Mouse (Mus musculus) thymus, postnatal 0 days (tissue): ENCODE measurements around the gene Nrap. TPM values are rescaled to one million over a fixed set of nuclear protein-coding genes. Genes with fewer than 3 reads are reported as not detected.
"Not testable (repeated sequence)": the region's sequence is repeated elsewhere in the genome, so short reads cannot be mapped to it uniquely, and the experiment has no call there.

Source experiments
- DNase-seq: peaks from one replicate; pipeline ENCODE4 v3.0.0-alpha.2; 2015; ENCODE audit warnings: low spot score
- polyA plus RNA-seq: library from polyadenylated mRNA; unstranded; fragments of >200 nt; fragmentation: Nextera tagmentation; extraction: Ambion mirVana; gene quantifications from 2 replicates; pipeline ENCODE4 v1.2.1, GENCODE M21; 2015

Gene Nrap
- 0.15 and 0.22 TPM in 2 replicates for polyA plus RNA-seq

GRCm38 (mm10) chr19:56389879-56390278 lies at the start of gene Nrap:
Nrap (minus strand) TSS chr19:56390037.
- no peak for DNase-seq

GRCm38 (mm10) chr19:56439072-56439434 lies 49.2 kb upstream of the Nrap start:
- DNase-seq = no peak

GRCm38 (mm10) chr19:56438357-56439071 lies 48.7 kb upstream of the Nrap start:
- DNase-seq = no peak

GRCm38 (mm10) chr19:56436380-56436779 lies 46.5 kb upstream of the Nrap start:
- DNase-seq = no peak

- no peak for DNase-seq
These were observed 43.7 kb upstream of the Nrap start for GRCm38 (mm10) chr19:56433581-56433980.

GRCm38 (mm10) chr19:56432706-56433105 lies 42.9 kb upstream of the Nrap start:
- no peak for DNase-seq

- DNase-seq = no peak
These were observed 40.5 kb upstream of the Nrap start for GRCm38 (mm10) chr19:56430369-56430768.

GRCm38 (mm10) chr19:56425492-56425891 lies 35.7 kb upstream of the Nrap start:
- DNase-seq = no peak

- no peak for DNase-seq
These were observed 35.0 kb upstream of the Nrap start for GRCm38 (mm10) chr19:56424606-56425395.

GRCm38 (mm10) chr19:56423370-56423769 lies 33.5 kb upstream of the Nrap start:
- DNase-seq = no peak

GRCm38 (mm10) chr19:56422476-56423338 lies 32.9 kb upstream of the Nrap start:
- peak; percentile 30 for DNase-seq

GRCm38 (mm10) chr19:56420345-56420744 lies 30.5 kb upstream of the Nrap start:
- no peak for DNase-seq

- DNase-seq = no peak
These were observed 29.6 kb upstream of the Nrap start for GRCm38 (mm10) chr19:56419452-56419851.

GRCm38 (mm10) chr19:56418404-56418803 lies 28.6 kb upstream of the Nrap start:
- no peak for DNase-seq

- DNase-seq = not testable (repeated sequence)
These were observed 20.0 kb upstream of the Nrap start for GRCm38 (mm10) chr19:56409884-56410283.

GRCm38 (mm10) chr19:56406581-56406980 lies 16.7 kb upstream of the Nrap start:
- DNase-seq = no peak

- no peak for DNase-seq
These were observed 16.0 kb upstream of the Nrap start for GRCm38 (mm10) chr19:56405824-56406223.

GRCm38 (mm10) chr19:56401864-56402263 lies 12.0 kb upstream of the Nrap start:
- DNase-seq = no peak

- peak; percentile 56 for DNase-seq
These were observed 10.4 kb upstream of the Nrap start for GRCm38 (mm10) chr19:56400200-56400599.

- DNase-seq = no peak
These were observed 8.6 kb upstream of the Nrap start for GRCm38 (mm10) chr19:56398528-56398795.

- no peak for DNase-seq
These were observed 8.1 kb upstream of the Nrap start for GRCm38 (mm10) chr19:56397663-56398527.
